Mouse (Mus musculus): ENCODE measurements around the gene Pik3r4. TPM values are rescaled to one million over a fixed set of nuclear protein-coding genes. Genes with fewer than 3 reads are reported as not detected.
"Not testable (repeated sequence)": the region's sequence is repeated elsewhere in the genome, so short reads cannot be mapped to it uniquely, and the experiment has no call there.

Pik3r4 gene
- polyA plus RNA-seq (2015; fragmentation: Nextera tagmentation; extraction: Ambion mirVana): 16.3 and 17.7 TPM in 2 replicates

DNA sequence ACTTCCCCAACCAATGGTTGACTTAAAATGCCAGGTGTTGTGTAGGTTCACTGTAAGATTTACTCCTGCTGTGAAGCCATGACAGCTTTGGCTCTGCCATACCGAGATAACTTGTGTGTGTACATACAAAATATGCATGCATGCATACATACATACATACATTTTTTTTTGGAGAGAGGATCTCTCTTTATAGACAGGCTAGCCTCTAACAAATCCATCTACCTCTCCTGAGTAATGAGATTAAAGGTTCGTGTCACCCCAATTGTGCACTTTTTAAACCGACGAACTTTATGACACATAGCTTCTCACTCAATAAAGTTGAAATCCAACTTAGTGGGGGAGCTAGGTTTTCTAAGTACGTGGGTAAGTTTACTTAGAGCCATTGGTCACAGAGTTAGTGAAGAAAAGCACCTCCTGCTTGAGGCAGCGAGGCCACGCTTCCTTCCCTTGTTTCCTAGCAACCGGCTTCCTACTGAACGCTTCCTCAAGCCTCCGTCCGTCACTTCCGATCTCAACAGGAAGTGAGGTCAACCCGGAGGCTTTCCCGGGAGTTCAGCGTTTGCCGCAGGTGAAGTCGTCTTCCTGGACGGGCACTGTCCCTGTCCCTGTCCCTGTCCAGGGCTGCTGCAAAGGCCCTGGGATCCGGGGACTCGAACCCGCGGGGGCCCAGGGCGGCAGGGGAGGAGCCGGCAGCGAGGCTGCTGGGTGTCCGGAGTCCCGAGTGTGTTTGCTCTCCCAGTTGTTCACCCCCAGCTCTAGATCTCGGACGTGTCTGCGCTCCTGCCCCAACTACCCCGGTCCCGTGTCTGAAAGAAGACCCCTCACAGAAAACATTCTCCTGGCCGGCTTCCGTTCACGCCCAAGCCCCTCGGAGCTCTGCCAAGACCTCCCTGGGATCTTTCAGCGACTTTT lies at the start of gene Pik3r4:
TSS of gene Pik3r4 (plus strand) at position 519 of the 912 bp plus-strand sequence.
- Histone ChIP-seq H3K9ac (ENCODE audit: low read depth, low read length) (peak within 1 kb of the TSS; percentile 97), H3K36me3 (ENCODE audit: control insufficient read depth, insufficient read depth, low read length) (peaks cover 4% of the 10 kb centered on the region; the same call in 1 of the 2 replicates), H3K27me3 (replicated peaks; ENCODE audit: control insufficient read depth, insufficient read depth, low read length) (no peaks in the 10 kb centered on the region), H3K27ac (ENCODE audit: low read depth, low read length) (peak within 1 kb of the TSS; percentile 80), H3K4me2 (ENCODE audit: low read length) (peak within 1 kb of the TSS; percentile 96), H3K4me3 (ENCODE audit: low read length) (peak within 1 kb of the TSS; percentile 97), H3K4me1 (ENCODE audit: control insufficient read depth, insufficient read depth, low read depth, low read length) (peaks cover 11% of the 10 kb centered on the region), H3K9me3 (ENCODE audit: control insufficient read depth, low read length) (no peaks in the 10 kb centered on the region)
- ATAC-seq: peak; percentile 94
- 4% methylated on average over 37 of the region's 37 CpGs for WGBS

GRCm38 (mm10) chr9:105598906-105599305 lies 43.9 kb upstream of the Pik3r4 start:
- WGBS: 82% methylated on average over 4 of the region's 4 CpGs
- Histone ChIP-seq H3K27me3 (replicated peaks; ENCODE audit: control insufficient read depth, insufficient read depth, low read length) (no peaks in the 10 kb centered on the region), H3K9ac (ENCODE audit: low read depth, low read length) (no peak overlapping the region), H3K4me3 (ENCODE audit: low read length) (no peak overlapping the region), H3K9me3 (ENCODE audit: control insufficient read depth, low read length) (no peaks in the 10 kb centered on the region), H3K27ac (ENCODE audit: low read depth, low read length) (no peak overlapping the region), H3K4me2 (ENCODE audit: low read length) (no peak overlapping the region), H3K36me3 (ENCODE audit: control insufficient read depth, insufficient read depth, low read length) (no peaks in the 10 kb centered on the region), H3K4me1 (ENCODE audit: control insufficient read depth, insufficient read depth, low read depth, low read length) (no peaks in the 10 kb centered on the region)
- ATAC-seq: no peak

DNA sequence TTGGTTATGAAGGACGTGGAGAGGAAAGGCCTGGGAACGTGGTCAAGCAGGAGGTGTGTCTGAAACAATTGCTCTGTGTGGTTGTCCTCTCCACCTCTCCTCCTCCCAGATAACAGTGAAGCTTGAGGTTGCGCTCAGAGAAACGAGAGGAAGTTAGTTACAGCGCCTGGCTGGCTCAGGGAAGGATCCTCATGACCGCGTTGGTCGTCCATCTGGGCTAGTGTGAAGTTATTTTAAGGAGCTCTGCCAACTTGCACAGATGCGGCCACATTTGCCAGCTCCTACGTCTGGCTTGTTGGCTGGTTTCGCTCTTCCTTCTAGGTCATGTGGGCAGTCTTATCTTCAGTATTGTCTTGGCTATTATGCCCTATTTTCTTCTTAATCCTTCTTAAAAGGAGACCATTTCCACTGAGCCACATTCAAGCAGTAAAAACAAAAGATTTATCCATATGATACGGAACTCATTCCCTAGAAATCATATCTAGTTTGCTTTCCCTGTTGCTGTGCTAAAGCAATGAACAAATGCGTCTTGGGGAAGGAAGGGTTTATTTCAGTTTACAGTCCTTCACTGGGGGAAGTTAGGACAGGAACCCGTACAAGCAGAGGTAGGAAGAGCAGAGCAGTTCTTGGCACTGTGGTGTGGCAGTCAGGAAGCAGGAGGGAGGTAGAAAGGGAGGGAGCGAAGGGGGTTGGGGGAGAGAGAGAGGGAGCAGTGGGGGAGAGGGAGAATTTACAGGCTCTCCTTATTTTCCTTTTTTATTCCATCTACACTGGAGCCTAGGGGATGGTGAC lies 30.6 kb upstream of the Pik3r4 start:
- Histone ChIP-seq H3K36me3 (ENCODE audit: control insufficient read depth, insufficient read depth, low read length) (no peaks in the 10 kb centered on the region), H3K9ac (ENCODE audit: low read depth, low read length) (no peak overlapping the region), H3K4me2 (ENCODE audit: low read length) (no peak overlapping the region), H3K9me3 (ENCODE audit: control insufficient read depth, low read length) (no peaks in the 10 kb centered on the region), H3K27ac (ENCODE audit: low read depth, low read length) (no peak overlapping the region), H3K4me1 (ENCODE audit: control insufficient read depth, insufficient read depth, low read depth, low read length) (peaks cover 2% of the 10 kb centered on the region), H3K27me3 (replicated peaks; ENCODE audit: control insufficient read depth, insufficient read depth, low read length) (no peaks in the 10 kb centered on the region), H3K4me3 (ENCODE audit: low read length) (no peak overlapping the region)
- ATAC-seq: no peak; the same call in 1 of the 2 replicates
- WGBS: 81% methylated on average over 15 of the region's 15 CpGs

DNA sequence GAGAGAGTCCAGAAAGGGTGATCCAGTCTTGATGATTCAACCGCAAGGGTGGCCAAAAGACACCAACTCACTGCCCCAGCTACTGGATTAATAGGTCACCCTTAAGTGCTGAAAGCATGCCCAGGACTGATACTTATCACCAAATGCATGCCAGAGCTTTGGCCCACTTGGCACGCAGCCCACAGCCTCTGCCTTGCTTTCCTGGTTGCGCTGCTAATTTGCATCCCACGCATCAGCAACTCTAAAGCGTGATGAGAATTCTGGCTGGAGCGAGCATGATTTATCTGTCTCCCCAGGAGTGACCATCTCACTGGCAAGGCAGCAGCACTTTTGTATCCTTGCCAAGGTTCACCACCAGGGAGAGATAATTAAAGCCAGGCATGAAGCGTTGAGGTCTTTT lies 29.9 kb upstream of the Pik3r4 start:
- H3K27ac ChIP-seq (ENCODE audit: low read depth, low read length): no peak overlapping the region; the same call in 1 of the 2 replicates
- WGBS: 38% methylated on average over 7 of the region's 7 CpGs

DNA sequence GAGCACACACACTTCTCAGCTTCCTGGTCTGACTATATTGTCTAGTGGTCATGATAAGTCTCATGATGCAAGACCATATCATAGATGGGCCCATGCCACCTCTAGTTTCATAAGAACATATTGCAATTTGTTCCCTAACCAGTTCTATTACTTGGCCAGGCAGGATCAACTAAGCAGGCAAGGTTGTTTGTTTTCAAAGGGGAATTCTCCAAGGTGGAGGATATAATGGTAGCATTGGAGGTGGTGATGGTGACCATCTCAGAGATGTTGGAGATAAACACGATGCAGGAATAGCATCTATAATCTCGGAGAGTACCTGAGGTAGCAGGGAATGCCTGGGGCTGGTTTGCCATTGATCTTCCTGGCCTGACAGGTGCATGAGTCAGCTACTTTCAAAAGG lies 26.8 kb upstream of the Pik3r4 start:
- no peak for ATAC-seq
- Histone ChIP-seq H3K36me3 (ENCODE audit: control insufficient read depth, insufficient read depth, low read length) (no peaks in the 10 kb centered on the region), H3K4me1 (ENCODE audit: control insufficient read depth, insufficient read depth, low read depth, low read length) (peaks cover 2% of the 10 kb centered on the region), H3K4me2 (ENCODE audit: low read length) (no peak overlapping the region), H3K27ac (ENCODE audit: low read depth, low read length) (no peak overlapping the region), H3K9me3 (ENCODE audit: control insufficient read depth, low read length) (no peaks in the 10 kb centered on the region), H3K9ac (ENCODE audit: low read depth, low read length) (no peak overlapping the region), H3K27me3 (replicated peaks; ENCODE audit: control insufficient read depth, insufficient read depth, low read length) (no peaks in the 10 kb centered on the region), H3K4me3 (ENCODE audit: low read length) (no peak overlapping the region)
- WGBS: 78% methylated on average over 2 of the region's 2 CpGs

More for the DNA sequence above, 29.9 kb upstream of the Pik3r4 start:
- no peaks in the 10 kb centered on the region for H3K27me3 ChIP-seq (replicated peaks; ENCODE audit: control insufficient read depth, insufficient read depth, low read length)
- no peaks in the 10 kb centered on the region for H3K9me3 ChIP-seq (ENCODE audit: control insufficient read depth, low read length)
- H3K9ac ChIP-seq (ENCODE audit: low read depth, low read length): no peak overlapping the region
- peaks cover 2% of the 10 kb centered on the region for H3K4me1 ChIP-seq (ENCODE audit: control insufficient read depth, insufficient read depth, low read depth, low read length)
- no peak overlapping the region for H3K4me2 ChIP-seq (ENCODE audit: low read length)
- ATAC-seq: peak; percentile 58; the same call in 1 of the 2 replicates
- H3K36me3 ChIP-seq (ENCODE audit: control insufficient read depth, insufficient read depth, low read length): no peaks in the 10 kb centered on the region
- no peak overlapping the region for H3K4me3 ChIP-seq (ENCODE audit: low read length)

DNA sequence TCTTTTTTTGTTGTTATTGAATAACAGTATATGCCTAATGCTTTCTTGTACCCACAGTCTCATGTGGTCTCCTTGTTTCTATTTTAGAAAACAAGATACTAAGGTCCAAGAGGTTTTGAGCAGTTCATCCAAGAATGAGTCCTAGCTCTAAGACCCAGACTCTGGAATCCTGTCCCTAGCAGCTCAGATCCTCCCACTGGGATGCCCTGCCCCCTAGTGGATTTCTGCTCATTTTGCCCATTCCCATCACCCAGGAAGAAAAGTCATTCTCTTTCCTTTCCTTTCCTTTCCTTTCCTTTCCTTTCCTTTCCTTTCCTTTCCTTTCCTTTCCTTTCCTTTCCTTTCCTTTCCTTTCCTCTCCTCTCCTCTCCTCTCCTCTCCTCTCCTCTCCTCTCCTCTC lies 25.5 kb upstream of the Pik3r4 start:
- not testable (repeated sequence) for H3K9ac ChIP-seq (ENCODE audit: low read depth, low read length); H3K27me3 ChIP-seq (replicated peaks; ENCODE audit: control insufficient read depth, insufficient read depth, low read length); H3K4me2 ChIP-seq (ENCODE audit: low read length); H3K9me3 ChIP-seq (ENCODE audit: control insufficient read depth, low read length); H3K36me3 ChIP-seq (ENCODE audit: control insufficient read depth, insufficient read depth, low read length); H3K4me3 ChIP-seq (ENCODE audit: low read length); H3K27ac ChIP-seq (ENCODE audit: low read depth, low read length); H3K4me1 ChIP-seq (ENCODE audit: control insufficient read depth, insufficient read depth, low read depth, low read length); ATAC-seq

GRCm38 (mm10) chr9:105633961-105634360 lies 8.8 kb upstream of the Pik3r4 start:
- no peak for ATAC-seq
- Histone ChIP-seq H3K9me3 (ENCODE audit: control insufficient read depth, low read length) (no peaks in the 10 kb centered on the region), H3K27ac (ENCODE audit: low read depth, low read length) (no peak overlapping the region), H3K4me2 (ENCODE audit: low read length) (no peak overlapping the region), H3K36me3 (ENCODE audit: control insufficient read depth, insufficient read depth, low read length) (no peaks in the 10 kb centered on the region), H3K4me3 (ENCODE audit: low read length) (no peak overlapping the region), H3K27me3 (replicated peaks; ENCODE audit: control insufficient read depth, insufficient read depth, low read length) (no peaks in the 10 kb centered on the region), H3K9ac (ENCODE audit: low read depth, low read length) (no peak overlapping the region), H3K4me1 (ENCODE audit: control insufficient read depth, insufficient read depth, low read depth, low read length) (no peaks in the 10 kb centered on the region)
- 82% methylated on average over 2 of the region's 2 CpGs for WGBS

DNA sequence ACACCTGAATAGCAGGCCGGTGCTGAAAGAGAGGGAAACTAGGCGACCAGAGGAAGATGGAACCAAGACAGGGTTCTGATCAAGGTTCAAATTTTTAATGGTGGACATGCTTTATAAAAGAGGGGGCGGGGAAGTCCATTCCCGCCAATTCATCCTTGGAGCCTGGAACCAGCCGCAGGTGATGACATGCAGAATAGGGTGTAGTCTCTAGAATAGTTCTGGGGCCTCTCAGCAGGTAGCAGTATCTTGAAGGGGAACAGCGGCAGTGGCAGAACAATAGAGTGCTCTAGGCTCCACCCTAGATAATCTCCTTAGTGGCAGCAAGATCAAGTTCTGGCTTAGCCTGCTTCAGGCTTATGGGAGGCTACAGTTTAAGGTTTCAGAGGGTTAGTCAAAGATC lies 1.4 kb upstream of the Pik3r4 start:
- H3K9ac ChIP-seq (ENCODE audit: low read depth, low read length); H3K27me3 ChIP-seq (replicated peaks; ENCODE audit: control insufficient read depth, insufficient read depth, low read length); ATAC-seq; H3K4me2 ChIP-seq (ENCODE audit: low read length); H3K9me3 ChIP-seq (ENCODE audit: control insufficient read depth, low read length); H3K27ac ChIP-seq (ENCODE audit: low read depth, low read length); H3K4me3 ChIP-seq (ENCODE audit: low read length); H3K36me3 ChIP-seq (ENCODE audit: control insufficient read depth, insufficient read depth, low read length): not testable (repeated sequence)
- H3K4me1 ChIP-seq (ENCODE audit: control insufficient read depth, insufficient read depth, low read depth, low read length): peaks cover 11% of the 10 kb centered on the region
- 86% methylated on average over 6 of the region's 6 CpGs for WGBS

- Histone ChIP-seq H3K27me3 (replicated peaks; ENCODE audit: control insufficient read depth, insufficient read depth, low read length) (no peaks in the 10 kb centered on the region), H3K9ac (ENCODE audit: low read depth, low read length) (no peak overlapping the region), H3K4me1 (ENCODE audit: control insufficient read depth, insufficient read depth, low read depth, low read length) (no peaks in the 10 kb centered on the region), H3K36me3 (ENCODE audit: control insufficient read depth, insufficient read depth, low read length) (peaks cover 19% of the 10 kb centered on the region), H3K4me3 (ENCODE audit: low read length) (no peak overlapping the region), H3K9me3 (ENCODE audit: control insufficient read depth, low read length) (no peaks in the 10 kb centered on the region), H3K4me2 (ENCODE audit: low read length) (no peak overlapping the region), H3K27ac (ENCODE audit: low read depth, low read length) (no peak overlapping the region)
- WGBS: 47% methylated on average over 2 of the region's 2 CpGs
- ATAC-seq: no peak
These were observed 13.4 kb downstream of the Pik3r4 start for GRCm38 (mm10) chr9:105656189-105656588.
